Mouse (Mus musculus) testis, adult 2 months (tissue): ENCODE data around the gene Rbl1. TPM values are rescaled to one million over a fixed set of nuclear protein-coding genes. Genes with fewer than 3 reads are reported as not detected.

Source experiments
- H3K27ac ChIP-seq: fragments of 200-500 bp; 2 replicates; pipeline ENCODE4 v1.5.1; 2012; ENCODE audit warnings: low read depth, low read length; ENCODE audit not compliant: control insufficient read depth, insufficient read depth
- H3K27me3 ChIP-seq: fragments of 200-500 bp; 2 replicates; pipeline ENCODE4 v1.6.1; 2012; ENCODE audit warnings: mild to moderate bottlenecking, low read length, moderate library complexity; ENCODE audit not compliant: control insufficient read depth, insufficient read depth
- H3K36me3 ChIP-seq: fragments of 200-500 bp; 2 replicates; pipeline ENCODE4 v1.6.1; 2012; ENCODE audit warnings: mild to moderate bottlenecking, low read length; ENCODE audit not compliant: control insufficient read depth, insufficient read depth
- H3K4me1 ChIP-seq: fragments of 200-500 bp; 2 replicates; pipeline ENCODE4 v1.6.1; 2012; ENCODE audit warnings: low read length; ENCODE audit not compliant: control insufficient read depth, insufficient read depth
- H3K4me3 ChIP-seq: fragments of 200-500 bp; 2 replicates; pipeline ENCODE4 v1.5.1; 2012; ENCODE audit warnings: low read depth, mild to moderate bottlenecking, low read length, moderate library complexity, mixed read lengths; ENCODE audit not compliant: control insufficient read depth
- CTCF ChIP-seq: fragments of 200-500 bp; IDR thresholded peaks from 2 replicates; pipeline ENCODE4 v1.5.1; 2012; ENCODE audit warnings: low read depth, mild to moderate bottlenecking, inconsistent platforms, low read length, moderate library complexity; ENCODE audit not compliant: control insufficient read depth, insufficient read depth, insufficient replicate concordance
- POLR2A ChIP-seq: fragments of 200-500 bp; IDR thresholded peaks from 2 replicates; pipeline ENCODE4 v1.6.1; 2012; ENCODE audit warnings: low read depth, mild to moderate bottlenecking, inconsistent platforms, low read length, moderate library complexity; ENCODE audit not compliant: control insufficient read depth
- polyA plus RNA-seq: library from polyadenylated mRNA; depleted of rRNA; stranded (reverse); fragments of >200 nt; gene quantifications from 2 replicates; pipeline ENCODE4 v1.2.3, GENCODE M21; 2012; rRNA removed

Rbl1 gene
- polyA plus RNA-seq, 1 experiment: 8.4 TPM

DNA sequence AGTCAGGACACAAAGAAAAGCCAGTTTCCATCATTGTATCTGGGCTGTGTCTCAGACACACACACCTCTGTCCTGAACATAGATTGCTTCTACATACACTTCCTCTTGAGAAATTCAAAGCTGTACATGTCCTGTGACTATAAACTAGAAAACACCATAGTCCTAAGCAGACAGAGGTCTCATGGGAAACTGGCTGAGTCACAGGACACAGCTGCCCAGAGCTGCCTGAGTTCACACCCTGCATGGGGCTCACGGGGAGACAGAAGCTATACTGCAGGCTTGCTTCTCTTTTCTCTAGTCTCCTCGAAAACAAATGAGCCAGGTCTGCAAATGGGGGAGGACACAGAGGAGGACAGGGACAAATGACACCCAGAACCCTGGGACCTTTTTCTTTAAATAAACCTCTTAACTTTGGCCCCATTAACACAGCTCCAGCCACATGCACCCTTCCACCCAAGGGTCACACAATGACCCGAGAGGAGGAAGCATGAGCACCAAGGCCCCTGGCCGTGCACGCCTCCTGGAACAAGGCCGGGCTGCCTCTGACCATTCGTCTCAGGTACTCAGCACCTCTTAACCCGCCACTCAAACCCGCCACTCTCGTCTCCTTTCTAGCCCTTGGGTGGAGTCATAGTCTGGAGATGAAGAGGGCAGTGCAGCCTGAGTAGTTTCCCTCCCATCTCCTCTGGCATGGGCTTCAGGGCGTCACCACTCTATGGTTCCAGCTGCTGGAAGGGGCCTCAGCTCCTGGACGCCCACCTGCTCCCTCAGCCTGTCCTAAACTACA is 104.6 kb downstream of the Rbl1 start:
- no peak overlapping the region for H3K27ac ChIP-seq
- H3K4me3 ChIP-seq: no peak overlapping the region
- H3K4me1 ChIP-seq: no peaks in the 10 kb centered on the region
- no peaks in the 10 kb centered on the region for H3K36me3 ChIP-seq
- TF ChIP-seq CTCF (no peak), POLR2A (no peak)
- H3K27me3 ChIP-seq: no peaks in the 10 kb centered on the region

Other genes starting within 250 kb of the Rbl1 start
- gene Ndrg3, start 212.5 kb downstream of the Rbl1 start, polyA plus RNA-seq: 344 and 368 TPM in 2 replicates
- 20.9 and 25.9 TPM in 2 replicates for gene Dsn1, start 197.4 kb downstream of the Rbl1 start, polyA plus RNA-seq
- 3.3 and 4.5 TPM in 2 replicates for gene Soga1, start 125.3 kb downstream of the Rbl1 start, polyA plus RNA-seq
- 0.41 TPM in 1 of 2 replicates, not detected in the other for gene Tldc2, start 117.5 kb downstream of the Rbl1 start, polyA plus RNA-seq
- 5.3 and 5.4 TPM in 2 replicates for gene Samhd1, start 69.3 kb downstream of the Rbl1 start, polyA plus RNA-seq
- 400 and 406 TPM in 2 replicates for gene Rpn2, start 74.5 kb upstream of the Rbl1 start, polyA plus RNA-seq
- 71.3 and 75.0 TPM in 2 replicates for gene Mroh8, start 75.0 kb upstream of the Rbl1 start, polyA plus RNA-seq
- gene Ghrh, start 143.0 kb upstream of the Rbl1 start, polyA plus RNA-seq: 0.89 and 1.5 TPM in 2 replicates
- gene Manbal, start 163.1 kb upstream of the Rbl1 start, polyA plus RNA-seq: 22.5 and 25.7 TPM in 2 replicates
- gene Src, start 213.9 kb upstream of the Rbl1 start, polyA plus RNA-seq: 8.7 and 9.3 TPM in 2 replicates